Mouse (Mus musculus) ES-E14 (cell line): ENCODE results near the gene Neb. TPM values are rescaled to one million over a fixed set of nuclear protein-coding genes. Genes with fewer than 3 reads are reported as not detected.

Experiments used
- DNase-seq: peaks from one replicate; pipeline ENCODE4 v3.0.0-alpha.2; 2013; ENCODE audit warnings: low read depth, low spot score
- H3K27ac ChIP-seq: 2 replicates; pipeline ENCODE4 v1.5.1; 2012; ENCODE audit warnings: low read depth, mild to moderate bottlenecking, low read length, moderate library complexity, mixed read lengths; ENCODE audit not compliant: poor library complexity, insufficient read depth, severe bottlenecking
- H3K36me3 ChIP-seq: 2 replicates; pipeline ENCODE4 v1.6.1; 2012; ENCODE audit warnings: mild to moderate bottlenecking, low read length, moderate library complexity, mixed read lengths; ENCODE audit not compliant: control insufficient read depth, poor library complexity, insufficient read depth, severe bottlenecking
- H3K4me1 ChIP-seq, 2 experiments: fragments of 150-350 bp in 1 of 2; sonication (generic) in 1 of 2; 2 replicates each; pipeline ENCODE4 v1.6.1; 2012; ENCODE audit warnings: low read length in 2 of 2, mild to moderate bottlenecking in 1 of 2, mixed read lengths in 1 of 2; ENCODE audit not compliant: control insufficient read depth in 2 of 2, insufficient read depth in 2 of 2, poor library complexity in 1 of 2
- H3K4me3 ChIP-seq, 2 experiments: fragments of 150-350 bp in 1 of 2; sonication (generic) in 1 of 2; 2 replicates each; pipeline ENCODE4 v1.5.1; 2012; ENCODE audit warnings: low read length in 2 of 2, low read depth in 1 of 2, mild to moderate bottlenecking in 1 of 2, mixed read lengths in 1 of 2; ENCODE audit not compliant: insufficient read depth in 1 of 2, poor library complexity in 1 of 2, severe bottlenecking in 1 of 2
- H3K9ac ChIP-seq: 2 replicates; pipeline ENCODE4 v1.6.1; 2012; ENCODE audit warnings: low read depth, mild to moderate bottlenecking, low read length, mixed read lengths; ENCODE audit not compliant: poor library complexity, insufficient read depth, severe bottlenecking
- H3K9me3 ChIP-seq: fragments of 150-350 bp; sonication (generic); 2 replicates; pipeline ENCODE4 v1.6.1; 2012; ENCODE audit warnings: low read depth, mild to moderate bottlenecking, low read length; ENCODE audit not compliant: control insufficient read depth, insufficient read depth
- CHD2 ChIP-seq: IDR thresholded peaks from 2 replicates; pipeline ENCODE4 v1.6.1; 2014; ENCODE audit warnings: mild to moderate bottlenecking, low read depth, low read length, inconsistent platforms
- HCFC1 ChIP-seq: IDR thresholded peaks from 2 replicates; pipeline ENCODE4 v1.6.1; 2012; ENCODE audit warnings: low read length, inconsistent platforms, borderline replicate concordance; ENCODE audit not compliant: insufficient read depth
- MAFK ChIP-seq: IDR thresholded peaks from 2 replicates; pipeline ENCODE4 v1.6.1; 2014; ENCODE audit warnings: mild to moderate bottlenecking, low read depth, low read length, inconsistent platforms; ENCODE audit not compliant: insufficient read depth
- ZC3H11A ChIP-seq: IDR thresholded peaks from 2 replicates; pipeline ENCODE4 v1.6.1; 2012; ENCODE audit warnings: low read depth, mild to moderate bottlenecking, inconsistent platforms, low read length, borderline replicate concordance
- ZNF384 ChIP-seq: IDR thresholded peaks from 2 replicates; pipeline ENCODE4 v1.6.1; 2012; ENCODE audit warnings: low read depth, low read length, inconsistent platforms
- in situ Hi-C, 2 experiments: fragments of 600-800 bp; cut with MboI; formaldehyde crosslinking; loops; one replicate each; pipeline ENCODE4 v1.15.1; 2025; ENCODE audit warnings: low sequenced_read_pairs in 2 of 2, inconsistent platforms in 1 of 2; ENCODE audit not compliant: unreplicated experiment in 2 of 2
- total RNA-seq: library from RNA; depleted of rRNA; stranded (reverse); fragments of 300-350 nt; gene quantifications from 2 replicates; pipeline ENCODE4 v1.2.3, GENCODE M21; 2012

Gene Neb
- total RNA-seq, 1 experiment, result 5.1 TPM

GRCm38 (mm10) chr2:52320175-52320574, 58.1 kb downstream of the Neb start:
- in situ Hi-C loops, result no loop called here
- Histone ChIP-seq H3K9ac (no peak overlapping the region), H3K4me1 (no peaks in the 10 kb centered on the region), H3K27ac (no peak overlapping the region), H3K4me3 (no peak overlapping the region), H3K9me3 (no peaks in the 10 kb centered on the region), H3K36me3 (no peaks in the 10 kb centered on the region)
- TF ChIP-seq ZC3H11A (no peak), ZNF384 (no peak), HCFC1 (no peak), CHD2 (no peak), MAFK (no peak)
- no peak for DNase-seq

GRCm38 (mm10) chr2:52319020-52319567, 59.2 kb downstream of the Neb start:
- H3K27ac ChIP-seq, result no peak overlapping the region
- in situ Hi-C loops, result no loop called here
- TF ChIP-seq HCFC1, result no peak
- no peak for TF ChIP-seq CHD2
- no peak for TF ChIP-seq ZNF384
- TF ChIP-seq ZC3H11A, result no peak
- no peak for TF ChIP-seq MAFK
- H3K9me3 ChIP-seq, result no peaks in the 10 kb centered on the region
- H3K36me3 ChIP-seq, result no peaks in the 10 kb centered on the region
- no peak overlapping the region for H3K4me3 ChIP-seq
- no peak overlapping the region for H3K9ac ChIP-seq
- no peak for DNase-seq
- H3K4me1 ChIP-seq, result no peaks in the 10 kb centered on the region

GRCm38 (mm10) chr2:52317471-52317870, 60.8 kb downstream of the Neb start:
- Histone ChIP-seq H3K27ac (no peak overlapping the region), H3K36me3 (no peaks in the 10 kb centered on the region), H3K9me3 (no peaks in the 10 kb centered on the region), H3K9ac (no peak overlapping the region), H3K4me1 (no peaks in the 10 kb centered on the region), H3K4me3 (no peak overlapping the region)
- DNase-seq, result no peak
- in situ Hi-C loops, result no loop called here
- TF ChIP-seq CHD2 (no peak), ZNF384 (no peak), MAFK (no peak), ZC3H11A (no peak), HCFC1 (no peak)

- Histone ChIP-seq H3K36me3 (no peaks in the 10 kb centered on the region), H3K9me3 (no peaks in the 10 kb centered on the region), H3K4me3 (no peak overlapping the region), H3K9ac (no peak overlapping the region), H3K4me1 (no peaks in the 10 kb centered on the region), H3K27ac (no peak overlapping the region)
- in situ Hi-C loops, result no loop called here
- no peak for DNase-seq
- no peak for TF ChIP-seq MAFK
- no peak for TF ChIP-seq CHD2
- TF ChIP-seq HCFC1, result no peak
- no peak for TF ChIP-seq ZC3H11A
- no peak for TF ChIP-seq ZNF384
Observed at GRCm38 (mm10) chr2:52315737-52316136, 62.5 kb downstream of the Neb start.
